Mouse (Mus musculus): ENCODE results near the gene 4930522H14Rik. TPM values are rescaled to one million over a fixed set of nuclear protein-coding genes. Genes with fewer than 3 reads are reported as not detected.

The 4930522H14Rik gene
- total RNA-seq (2021): not detected
- long read RNA-seq, experiment 1: 0 reads
- long read RNA-seq, experiment 2: 0 reads

- no peak for TF ChIP-seq CTCF (IDR thresholded peaks at IDR 0.05)
- intact Hi-C loops (cut with DNase I): no loop called here
- no peak within 1 kb of the TSS for H3K27ac ChIP-seq
- no peak within 1 kb of the TSS for H3K4me3 ChIP-seq
- DNase-seq (ENCODE audit: extremely low spot score in 1 of 2, low spot score in 2 of 2): no peak
These were observed at the start of gene 4930522H14Rik for GRCm38 (mm10) chr4:109531111-109531510. Gene 4930522H14Rik (minus strand): TSS chr4:109531297.

GRCm38 (mm10) chr4:109578356-109578755 lies 47.3 kb upstream of the 4930522H14Rik start:
- TF ChIP-seq CTCF (IDR thresholded peaks at IDR 0.05): no peak
- intact Hi-C loops (cut with DNase I): loop anchor here (5.0 kb wide), 2 partner anchors 124 to 149 kb away; no protein-coding TSS in a partner anchor
- H3K4me3 ChIP-seq: no peak overlapping the region
- no peak overlapping the region for H3K27ac ChIP-seq
- no peak for DNase-seq (ENCODE audit: extremely low spot score in 1 of 2, low spot score in 2 of 2)

- H3K4me3 ChIP-seq: no peak overlapping the region
- intact Hi-C loops (cut with DNase I): loop anchor here (5.0 kb wide), 2 partner anchors 125 to 150 kb away; no protein-coding TSS in a partner anchor
- DNase-seq (ENCODE audit: extremely low spot score in 1 of 2, low spot score in 2 of 2): no peak
- peak; percentile 53 for TF ChIP-seq CTCF (IDR thresholded peaks at IDR 0.05)
- H3K27ac ChIP-seq: no peak overlapping the region
These were observed 45.8 kb upstream of the 4930522H14Rik start for GRCm38 (mm10) chr4:109576933-109577332.

GRCm38 (mm10) chr4:109574845-109575244 lies 43.7 kb upstream of the 4930522H14Rik start:
- no peak overlapping the region for H3K27ac ChIP-seq
- H3K4me3 ChIP-seq: no peak overlapping the region
- DNase-seq (ENCODE audit: extremely low spot score in 1 of 2, low spot score in 2 of 2): no peak
- no peak for TF ChIP-seq CTCF (IDR thresholded peaks at IDR 0.05)
- intact Hi-C loops (cut with DNase I): loop anchor here (5.0 kb wide), 2 partner anchors 127 to 152 kb away; no protein-coding TSS in a partner anchor

- TF ChIP-seq CTCF (IDR thresholded peaks at IDR 0.05): no peak
These were observed 43.2 kb upstream of the 4930522H14Rik start for GRCm38 (mm10) chr4:109574331-109574730.

GRCm38 (mm10) chr4:109572632-109573031 lies 41.5 kb upstream of the 4930522H14Rik start:
- intact Hi-C loops (cut with DNase I): no loop called here
- no peak overlapping the region for H3K27ac ChIP-seq
- no peak overlapping the region for H3K4me3 ChIP-seq
- no peak for TF ChIP-seq CTCF (IDR thresholded peaks at IDR 0.05)
- DNase-seq (ENCODE audit: extremely low spot score in 1 of 2, low spot score in 2 of 2): no peak

More at GRCm38 (mm10) chr4:109574331-109574730, 43.2 kb upstream of the 4930522H14Rik start:
- Histone ChIP-seq H3K27ac (no peak overlapping the region), H3K4me3 (no peak overlapping the region)
- DNase-seq (ENCODE audit: extremely low spot score in 1 of 2, low spot score in 2 of 2): no peak
- intact Hi-C loops (cut with DNase I): no loop called here

GRCm38 (mm10) chr4:109569421-109569820 lies 38.3 kb upstream of the 4930522H14Rik start:
- Histone ChIP-seq H3K27ac (no peak overlapping the region), H3K4me3 (no peak overlapping the region)
- no peak for DNase-seq (ENCODE audit: extremely low spot score in 1 of 2, low spot score in 2 of 2)
- intact Hi-C loops (cut with DNase I): no loop called here
- TF ChIP-seq CTCF (IDR thresholded peaks at IDR 0.05): no peak

GRCm38 (mm10) chr4:109568959-109569358 lies 37.9 kb upstream of the 4930522H14Rik start:
- intact Hi-C loops (cut with DNase I): no loop called here
- Histone ChIP-seq H3K27ac (no peak overlapping the region), H3K4me3 (no peak overlapping the region)
- no peak for TF ChIP-seq CTCF (IDR thresholded peaks at IDR 0.05)
- DNase-seq (ENCODE audit: extremely low spot score in 1 of 2, low spot score in 2 of 2): no peak

GRCm38 (mm10) chr4:109564711-109565110 lies 33.6 kb upstream of the 4930522H14Rik start:
- no peak for TF ChIP-seq CTCF (IDR thresholded peaks at IDR 0.05)
- Histone ChIP-seq H3K27ac (no peak overlapping the region), H3K4me3 (no peak overlapping the region)
- DNase-seq (ENCODE audit: extremely low spot score in 1 of 2, low spot score in 2 of 2): no peak
- intact Hi-C loops (cut with DNase I): no loop called here

GRCm38 (mm10) chr4:109550338-109551150 lies 19.4 kb upstream of the 4930522H14Rik start:
- TF ChIP-seq CTCF (IDR thresholded peaks at IDR 0.05): no peak
- intact Hi-C loops (cut with DNase I): no loop called here
- no peak overlapping the region for H3K27ac ChIP-seq
- H3K4me3 ChIP-seq: no peak overlapping the region
- no peak for DNase-seq (ENCODE audit: extremely low spot score in 1 of 2, low spot score in 2 of 2)

GRCm38 (mm10) chr4:109547306-109547705 lies 16.2 kb upstream of the 4930522H14Rik start:
- intact Hi-C loops (cut with DNase I): no loop called here
- DNase-seq (ENCODE audit: extremely low spot score in 1 of 2, low spot score in 2 of 2): no peak
- H3K27ac ChIP-seq: no peak overlapping the region
- no peak overlapping the region for H3K4me3 ChIP-seq
- no peak for TF ChIP-seq CTCF (IDR thresholded peaks at IDR 0.05)

GRCm38 (mm10) chr4:109546538-109546937 lies 15.4 kb upstream of the 4930522H14Rik start:
- TF ChIP-seq CTCF (IDR thresholded peaks at IDR 0.05): no peak
- no peak overlapping the region for H3K4me3 ChIP-seq
- DNase-seq (ENCODE audit: extremely low spot score in 1 of 2, low spot score in 2 of 2): no peak
- no peak overlapping the region for H3K27ac ChIP-seq
- intact Hi-C loops (cut with DNase I): no loop called here

Data from left cerebral cortex, adult 2 months (tissue).